Mouse (Mus musculus): ENCODE data around the gene Nanog.

DNA sequence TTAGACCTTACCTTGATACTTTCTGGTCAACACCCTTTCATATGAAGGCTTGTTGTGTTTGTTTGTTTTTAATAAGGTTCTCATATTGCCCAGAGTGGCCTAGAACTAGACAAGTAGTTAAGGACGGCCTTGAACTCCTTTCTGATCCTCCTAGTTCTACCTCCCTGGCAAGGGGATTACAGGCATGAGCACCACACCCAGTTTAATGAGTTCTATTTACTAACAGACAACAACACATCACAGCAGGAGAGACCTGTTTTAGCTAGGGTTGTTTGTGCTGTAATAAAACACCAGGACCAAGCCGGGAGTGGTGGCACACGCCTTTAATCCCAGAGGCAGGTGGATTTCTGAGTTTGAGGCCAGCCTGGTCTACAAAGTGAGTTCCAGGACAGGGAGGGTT, 55.2 kb downstream of the Nanog start:
- no peak for TF ChIP-seq CTCF (IDR thresholded peaks at IDR 0.05)
- TF ChIP-seq EP300 (IDR thresholded peaks at IDR 0.05) = no peak

Data from lung, postnatal 0 days (tissue).